Mouse (Mus musculus): ENCODE data around the gene Vstm2l.

The Vstm2l gene

GRCm38 (mm10) chr2:157914105-157914764, at the start of gene Vstm2l:
Gene Vstm2l (plus strand): TSS chr2:157914653.
- DNase-seq (ENCODE audit: low spot score): no peak

DNA sequence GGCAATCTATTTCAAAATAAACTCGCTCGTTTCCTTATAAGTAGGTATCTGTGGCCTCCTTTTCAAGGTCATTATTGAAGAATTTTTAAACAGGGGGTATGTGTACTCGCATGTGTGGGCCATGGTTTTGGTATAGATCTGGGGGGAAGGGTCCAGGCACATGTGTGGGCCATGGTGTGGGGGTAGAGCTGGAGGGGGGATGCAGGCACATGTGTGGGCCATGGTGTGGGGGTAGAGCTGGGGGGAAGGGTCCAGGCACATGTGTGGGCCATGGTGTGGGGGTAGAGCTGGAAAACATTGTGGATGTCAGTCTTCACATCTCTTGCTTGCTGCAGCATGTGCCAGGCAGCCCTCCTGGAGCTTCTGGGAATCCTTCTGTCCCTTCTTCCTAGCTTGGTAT, 47.3 kb upstream of the Vstm2l start:
- DNase-seq (ENCODE audit: low spot score): no peak

DNA sequence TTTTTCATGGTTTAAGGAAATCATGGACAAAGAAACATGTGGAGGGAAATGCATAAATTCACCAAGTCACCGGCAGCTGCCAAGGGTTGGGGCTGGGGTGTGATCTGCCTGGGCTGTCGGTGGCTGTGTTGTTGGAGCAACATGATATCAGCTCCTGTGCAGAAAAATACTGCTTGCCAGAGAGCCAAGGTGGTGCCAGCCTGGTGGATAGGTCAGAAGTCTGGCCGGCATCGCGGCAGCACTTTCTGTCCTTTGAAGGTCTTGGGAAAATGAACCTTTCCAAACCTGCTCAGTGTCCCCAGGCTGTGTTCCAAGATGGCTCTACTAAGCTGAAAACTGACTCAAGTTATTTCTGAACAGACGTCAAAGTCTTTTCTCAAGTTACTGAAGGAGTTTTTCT, 44.2 kb upstream of the Vstm2l start:
- no peak for DNase-seq (ENCODE audit: low spot score)

GRCm38 (mm10) chr2:157873223-157873622, 41.2 kb upstream of the Vstm2l start:
- peak; percentile 82 for DNase-seq (ENCODE audit: low spot score)

DNA sequence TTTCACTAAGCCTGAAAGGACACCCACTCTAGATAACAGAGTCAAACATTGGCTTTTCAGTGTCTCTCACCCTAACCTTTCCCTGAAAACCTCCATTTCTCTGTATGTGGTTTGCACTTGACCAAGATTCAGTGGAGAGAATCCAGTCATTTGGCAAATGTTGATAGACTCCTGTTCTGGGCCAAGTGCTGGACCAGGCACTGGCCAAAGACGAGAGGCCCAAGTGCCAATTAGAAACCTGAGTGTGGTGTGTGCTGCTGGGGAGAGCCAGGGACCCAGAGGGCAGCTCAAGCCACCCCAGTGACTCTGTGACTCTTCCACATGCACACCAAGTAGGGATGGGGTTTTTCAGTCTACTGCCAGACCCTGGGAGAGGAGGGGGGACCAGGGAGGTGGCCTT, 40.8 kb upstream of the Vstm2l start:
- no peak for DNase-seq (ENCODE audit: low spot score)

- no peak for DNase-seq (ENCODE audit: low spot score)
Observed at GRCm38 (mm10) chr2:157875111-157875510, 39.3 kb upstream of the Vstm2l start.

- no peak for DNase-seq (ENCODE audit: low spot score)
Observed at GRCm38 (mm10) chr2:157877394-157877793, 37.1 kb upstream of the Vstm2l start.

DNA sequence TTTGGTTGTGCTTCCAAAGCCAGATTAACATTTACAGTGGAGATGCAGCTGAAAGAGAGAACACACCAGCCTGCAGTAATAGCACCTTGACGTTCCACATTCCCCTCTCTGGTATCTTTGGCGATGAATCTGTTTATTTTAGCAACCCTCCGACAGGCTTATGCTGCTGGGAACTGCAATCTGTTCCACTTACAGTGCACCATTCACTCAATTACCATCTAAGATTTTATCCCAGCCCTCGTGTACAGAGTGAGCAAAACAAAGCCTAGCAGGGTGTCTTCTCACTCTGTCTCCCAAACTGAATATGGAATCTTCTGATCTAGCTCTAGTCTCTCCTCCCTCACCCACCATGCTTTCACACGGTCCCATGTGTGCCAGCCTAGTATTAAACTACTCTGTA, 36.5 kb upstream of the Vstm2l start:
- no peak for DNase-seq (ENCODE audit: low spot score)

DNA sequence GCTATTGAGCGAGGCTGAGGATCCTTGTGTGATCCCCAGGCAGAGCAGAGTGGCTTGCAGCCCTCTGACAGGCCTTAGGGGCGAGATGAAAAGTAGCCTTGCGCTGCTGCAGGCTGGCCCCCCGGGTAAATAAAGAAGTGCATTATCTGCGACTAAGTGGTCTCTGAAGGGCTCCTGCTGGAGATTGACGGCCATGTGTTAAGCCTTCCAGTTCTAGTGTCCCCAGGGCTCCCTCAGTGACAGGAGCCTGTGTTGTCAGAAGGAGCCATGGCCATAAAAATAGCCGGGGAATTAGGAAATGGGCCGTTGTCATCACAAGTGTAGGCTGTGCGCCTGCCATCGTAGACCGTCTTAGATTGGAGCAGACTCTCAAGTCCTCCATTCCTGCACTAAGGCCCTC, 32.5 kb upstream of the Vstm2l start:
- no peak for DNase-seq (ENCODE audit: low spot score)

GRCm38 (mm10) chr2:157887275-157888025, 27.0 kb upstream of the Vstm2l start:
- DNase-seq (ENCODE audit: low spot score): no peak

DNA sequence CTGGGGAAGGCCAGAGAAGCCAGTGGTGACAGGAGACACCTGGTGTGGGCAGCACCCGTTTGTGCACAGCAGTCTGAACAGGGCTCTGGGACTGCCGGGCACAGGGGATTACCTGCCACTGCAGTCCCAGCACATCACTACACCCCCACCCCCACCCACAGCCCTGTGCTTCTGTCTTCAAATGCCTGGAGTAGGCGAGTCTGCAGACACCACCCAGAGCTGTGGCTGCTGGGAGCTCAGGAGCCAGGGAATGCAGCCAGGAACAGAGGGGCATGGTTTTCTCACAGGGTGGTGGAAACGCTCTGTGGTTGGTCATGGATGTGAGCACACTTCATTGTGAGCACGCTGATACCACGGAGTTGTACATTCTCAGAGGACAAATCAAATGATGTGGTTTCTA, 23.3 kb upstream of the Vstm2l start:
- DNase-seq (ENCODE audit: low spot score): no peak

- no peak for DNase-seq (ENCODE audit: low spot score)
Observed at GRCm38 (mm10) chr2:157897131-157897530, 17.3 kb upstream of the Vstm2l start.

DNA sequence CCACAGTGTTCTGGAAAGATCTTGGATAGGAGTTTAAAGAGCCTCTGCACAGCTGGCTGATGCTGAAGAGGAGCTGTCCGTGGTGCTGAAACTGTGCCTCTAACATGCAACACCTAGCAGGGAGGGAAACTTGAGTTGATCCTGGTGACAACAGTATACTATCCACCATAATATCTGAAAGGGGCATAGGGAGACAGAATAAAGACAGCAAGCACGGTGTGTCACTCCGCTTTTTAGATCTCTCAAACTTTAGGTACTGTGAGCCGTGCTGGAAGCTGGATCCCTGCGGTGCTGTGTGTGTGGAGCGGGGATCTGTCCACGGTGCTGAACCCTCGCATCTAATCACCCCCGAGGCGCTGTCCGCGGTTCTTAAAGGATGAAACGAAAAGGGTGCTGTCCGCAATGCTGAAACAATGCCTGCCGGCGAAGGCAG, 1.2 kb upstream of the Vstm2l start:
- DNase-seq (ENCODE audit: low spot score): peak; percentile 82

DNA sequence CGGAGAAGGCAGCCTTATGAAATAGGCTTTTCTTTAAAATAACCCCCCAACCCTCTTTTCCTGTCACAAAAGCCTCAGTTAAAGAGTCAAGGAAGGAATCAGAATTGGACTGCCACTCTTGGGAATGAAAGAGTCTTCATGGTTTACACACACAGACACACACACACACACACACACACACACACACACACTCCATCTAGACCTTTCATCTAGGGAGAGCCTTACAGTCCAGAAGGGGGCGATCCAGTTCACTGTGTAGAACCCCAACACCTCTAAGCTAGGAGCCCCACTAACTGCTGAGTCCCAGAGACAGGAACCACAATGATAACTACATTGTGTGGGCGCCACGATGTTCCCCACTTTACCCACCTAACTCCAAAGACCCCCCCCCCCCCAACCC, 748 bp upstream of the Vstm2l start:
- no peak for DNase-seq (ENCODE audit: low spot score)

- no peak for DNase-seq (ENCODE audit: low spot score)
Observed at GRCm38 (mm10) chr2:157914889-157915517, 550 bp downstream of the Vstm2l start.

GRCm38 (mm10) chr2:157918529-157918928, 4.1 kb downstream of the Vstm2l start:
- DNase-seq (ENCODE audit: low spot score): no peak

- DNase-seq (ENCODE audit: low spot score): no peak
Observed at GRCm38 (mm10) chr2:157921551-157921950, 7.1 kb downstream of the Vstm2l start.

DNA sequence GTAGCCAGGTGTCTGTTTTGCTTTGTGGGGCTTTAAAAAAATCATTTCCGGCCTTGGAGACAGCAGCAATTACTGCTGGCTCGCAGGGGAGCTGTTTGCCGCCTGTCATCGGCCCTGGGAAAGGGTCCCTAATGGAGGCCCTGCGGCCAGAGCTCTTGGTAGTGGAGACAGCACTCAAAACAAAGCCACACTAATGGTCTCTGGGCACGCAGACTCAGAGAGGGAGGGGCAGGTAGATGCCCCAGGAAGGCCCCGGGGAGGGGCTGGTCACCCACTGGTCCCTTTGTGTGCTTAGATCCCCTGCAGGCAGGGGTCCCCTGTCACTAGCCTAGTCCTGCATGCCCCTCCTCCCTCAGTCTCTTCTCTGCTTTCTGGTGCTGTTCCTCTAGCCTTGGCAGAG, 9.0 kb downstream of the Vstm2l start:
- no peak for DNase-seq (ENCODE audit: low spot score)

GRCm38 (mm10) chr2:157924504-157924903, 10.1 kb downstream of the Vstm2l start:
- DNase-seq (ENCODE audit: low spot score): peak; percentile 21

GRCm38 (mm10) chr2:157926502-157926901, 12.0 kb downstream of the Vstm2l start:
- no peak for DNase-seq (ENCODE audit: low spot score)

- DNase-seq (ENCODE audit: low spot score): no peak
Observed at GRCm38 (mm10) chr2:157926927-157927326, 12.5 kb downstream of the Vstm2l start.

DNA sequence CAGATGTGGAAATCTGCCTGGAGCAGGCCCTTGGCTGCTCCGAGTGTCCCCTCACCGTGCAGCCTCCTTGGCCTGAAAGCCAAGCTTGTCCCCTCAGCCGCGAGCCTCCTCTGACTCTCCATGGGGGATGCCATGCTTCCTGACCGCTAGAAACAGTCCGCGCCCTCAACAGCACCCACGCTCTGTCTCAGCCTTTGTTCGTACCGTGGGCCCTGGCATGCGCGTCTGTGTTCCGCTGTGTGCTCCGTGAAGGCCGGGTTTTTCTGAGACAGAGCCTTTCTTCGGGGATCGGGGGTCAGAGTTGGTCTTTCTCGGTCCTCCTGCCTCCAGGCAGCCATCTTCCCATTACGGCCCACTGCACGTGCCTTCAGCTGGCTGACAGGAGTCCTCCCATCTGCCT, 12.9 kb downstream of the Vstm2l start:
- no peak for DNase-seq (ENCODE audit: low spot score)

- DNase-seq (ENCODE audit: low spot score): no peak
Observed at GRCm38 (mm10) chr2:157927815-157928214, 13.4 kb downstream of the Vstm2l start.

Measured in ovary, postnatal 36 days (tissue).